Mouse (Mus musculus): ENCODE measurements at regions not wholly inside any gene's neighbourhood (a gene's known extent, or its start where the extent isn't known, plus 50 kb on each side); places are given as distances from the start of the nearest gene placed in this dataset.

DNA sequence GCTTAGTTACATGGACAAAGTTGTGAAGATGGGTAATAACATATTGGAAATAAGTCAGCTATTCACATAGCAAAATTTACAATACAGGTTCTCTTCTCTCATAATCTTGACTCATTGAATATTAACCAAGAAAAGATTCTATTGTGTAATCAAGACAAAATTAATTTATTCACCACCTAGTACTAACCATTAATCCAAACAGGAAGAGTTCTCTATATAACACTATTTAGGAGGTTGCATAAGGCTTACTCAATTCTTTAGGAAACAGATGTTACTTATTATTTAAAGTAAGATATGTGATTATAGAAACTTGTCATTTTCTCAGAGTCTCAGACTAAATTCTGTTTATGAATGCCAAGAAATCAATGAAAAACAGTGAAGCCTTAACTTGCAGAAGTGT, 600.4 kb upstream of the Tusc1 start:
- in situ Hi-C loops (cut with MboI, MseI) = no loop called here

DNA sequence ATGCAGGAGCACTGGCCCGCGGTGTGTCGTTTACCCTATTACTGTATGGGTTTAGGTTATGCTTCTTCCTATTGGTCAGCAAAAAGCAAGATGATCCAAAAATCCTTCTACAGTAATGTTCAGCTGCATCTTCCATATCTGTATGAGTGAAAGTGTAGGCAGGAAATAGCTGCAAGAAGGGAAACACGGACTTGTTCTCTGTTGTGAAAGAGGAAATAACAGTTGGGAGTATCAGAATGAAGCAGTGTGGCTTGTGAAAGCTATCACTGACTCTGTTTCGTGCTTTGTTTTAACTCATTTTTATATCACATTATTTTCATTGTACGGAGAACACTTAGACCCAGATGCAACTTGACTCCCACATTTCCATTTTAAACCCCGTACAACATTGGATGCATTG, 591.8 kb upstream of the Tusc1 start:
- in situ Hi-C loops (cut with MboI, MseI) = no loop called here

- in situ Hi-C loops (cut with MboI, MseI) = no loop called here
Observed at GRCm38 (mm10) chr4:93924402-93924801, 589.1 kb upstream of the Tusc1 start.

DNA sequence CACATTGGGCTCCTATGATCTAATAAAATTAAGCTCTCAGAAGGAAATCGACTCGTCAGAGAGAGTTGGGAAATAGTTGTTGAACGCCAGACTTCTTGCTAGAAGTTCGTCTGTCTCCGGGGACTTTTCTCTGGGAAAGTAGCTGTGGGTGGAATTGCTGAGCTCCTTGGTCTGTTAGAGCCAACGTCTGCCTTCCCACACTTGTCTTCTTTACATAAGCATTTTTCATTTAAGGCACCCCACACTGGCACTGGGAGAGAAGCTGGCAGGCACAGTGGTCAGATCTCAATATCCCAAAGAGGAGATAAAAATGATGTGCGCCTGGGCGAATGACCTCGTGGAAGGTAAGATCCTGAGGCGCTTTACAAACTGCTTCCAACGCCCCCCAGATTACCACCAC, 551.3 kb upstream of the Tusc1 start:
- in situ Hi-C loops (cut with MboI, MseI) = no loop called here

GRCm38 (mm10) chr4:93881318-93881717, 546.0 kb upstream of the Tusc1 start:
- in situ Hi-C loops (cut with MboI, MseI) = no loop called here

DNA sequence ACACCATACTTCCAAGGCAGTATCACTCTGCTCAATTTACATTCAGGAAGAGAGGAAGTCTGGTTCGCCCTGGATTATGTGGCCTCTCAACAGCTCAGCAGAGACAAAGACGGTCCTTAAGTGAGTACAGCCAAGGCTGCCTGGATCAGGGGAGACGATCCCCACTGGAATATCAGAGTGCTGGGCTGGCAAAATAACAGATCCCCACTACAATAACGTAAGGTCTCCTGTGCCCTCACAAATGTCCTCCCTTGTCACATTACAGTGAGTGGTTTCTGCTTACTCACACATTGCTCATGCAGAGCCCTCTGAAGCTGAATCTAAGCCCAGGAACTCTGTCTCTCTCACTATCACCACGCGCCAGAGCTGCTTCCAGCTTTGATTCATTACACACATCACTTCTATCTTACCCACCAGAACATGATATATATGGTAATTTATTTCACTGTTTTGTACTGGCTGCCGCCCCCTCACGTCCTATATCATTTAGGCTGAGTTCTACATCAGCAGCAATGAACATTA, 544.1 kb upstream of the Tusc1 start:
- in situ Hi-C loops (cut with MboI, MseI) = no loop called here

DNA sequence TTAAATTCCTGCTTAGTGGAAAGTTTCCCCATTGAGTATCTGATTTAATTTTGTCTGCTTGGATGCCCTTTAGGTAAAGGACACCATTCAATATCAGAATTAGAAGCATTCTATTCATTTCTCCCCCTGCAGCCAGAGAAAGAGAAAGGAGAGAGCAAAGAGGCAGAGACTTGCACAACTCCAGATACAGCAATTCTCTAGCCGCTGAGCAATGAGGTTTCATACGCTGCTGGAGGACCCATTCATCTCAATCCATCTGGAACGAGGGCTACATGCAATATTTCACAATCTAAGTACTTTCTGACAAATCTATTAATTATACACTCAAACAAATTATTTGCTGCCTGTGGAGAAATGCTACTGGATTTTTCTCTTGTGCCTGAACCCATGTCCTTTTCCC, 538.0 kb upstream of the Tusc1 start:
- in situ Hi-C loops (cut with MboI, MseI) = no loop called here

DNA sequence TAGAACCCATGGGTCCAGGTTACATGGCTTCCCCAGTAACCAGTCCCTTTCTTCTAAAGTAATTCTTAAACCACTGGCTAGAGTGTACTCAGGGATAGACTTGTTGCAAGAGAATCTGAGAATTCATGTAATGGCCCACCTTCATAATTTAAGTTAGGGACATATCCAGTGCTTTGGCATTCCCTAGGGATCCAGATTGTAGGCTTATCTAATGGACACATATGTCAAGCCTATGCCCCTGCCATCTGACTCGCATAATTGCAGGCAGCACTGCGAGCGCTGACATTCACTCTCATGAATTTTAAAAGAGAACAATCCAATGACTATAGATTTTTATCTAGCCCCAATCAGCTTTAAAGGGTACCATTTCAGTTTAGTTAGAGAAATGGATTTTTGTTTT, 518.1 kb upstream of the Tusc1 start:
- in situ Hi-C loops (cut with MboI, MseI) = no loop called here

GRCm38 (mm10) chr4:93849178-93849577, 513.9 kb upstream of the Tusc1 start:
- in situ Hi-C loops (cut with MboI, MseI) = no loop called here

DNA sequence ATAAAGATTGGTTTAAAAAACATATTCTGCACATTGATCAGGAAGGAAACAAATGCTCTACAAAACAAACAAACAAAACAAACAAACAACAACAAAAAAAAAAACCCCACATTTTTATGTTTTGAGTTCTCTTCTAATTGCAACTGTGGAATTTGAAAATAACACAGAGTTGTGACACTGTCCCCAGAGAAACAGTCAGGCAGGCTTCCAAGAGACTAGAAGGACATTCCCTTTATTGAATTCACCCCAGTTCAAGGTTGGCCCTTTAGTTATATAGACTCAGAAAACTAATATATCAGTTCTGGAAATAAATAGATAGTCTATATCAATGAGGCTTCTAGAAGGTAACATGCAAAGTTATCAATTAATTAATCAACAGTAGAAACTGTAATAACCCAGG, 495.4 kb upstream of the Tusc1 start:
- in situ Hi-C loops (cut with MboI, MseI) = no loop called here

GRCm38 (mm10) chr4:93793104-93793503, 457.8 kb upstream of the Tusc1 start:
- in situ Hi-C loops (cut with MboI, MseI) = no loop called here

DNA sequence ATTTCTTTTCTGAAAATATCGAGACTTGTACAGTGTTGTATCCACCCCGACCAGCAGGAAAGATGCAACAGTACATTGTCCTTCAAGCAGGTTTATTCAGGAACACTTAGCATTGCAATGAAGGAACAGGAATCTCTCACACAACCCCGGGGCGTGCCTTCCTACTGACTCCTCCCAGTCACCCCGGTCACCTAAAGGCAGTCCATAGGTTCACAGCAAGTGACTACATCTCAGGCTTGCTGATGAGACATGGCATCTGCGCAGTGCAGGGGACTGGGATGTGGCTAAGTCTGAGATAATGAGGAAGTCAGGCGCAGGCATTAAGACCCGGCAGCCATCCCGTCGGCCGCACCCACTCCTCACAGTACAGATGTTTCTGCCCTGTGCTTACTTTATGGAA, 454.8 kb upstream of the Tusc1 start:
- in situ Hi-C loops (cut with MboI, MseI) = no loop called here

GRCm38 (mm10) chr4:93754497-93754896, 419.2 kb upstream of the Tusc1 start:
- in situ Hi-C loops (cut with MboI, MseI) = loop anchor here (25.0 kb wide), 1 partner anchor 1542 kb away; no protein-coding TSS in a partner anchor

DNA sequence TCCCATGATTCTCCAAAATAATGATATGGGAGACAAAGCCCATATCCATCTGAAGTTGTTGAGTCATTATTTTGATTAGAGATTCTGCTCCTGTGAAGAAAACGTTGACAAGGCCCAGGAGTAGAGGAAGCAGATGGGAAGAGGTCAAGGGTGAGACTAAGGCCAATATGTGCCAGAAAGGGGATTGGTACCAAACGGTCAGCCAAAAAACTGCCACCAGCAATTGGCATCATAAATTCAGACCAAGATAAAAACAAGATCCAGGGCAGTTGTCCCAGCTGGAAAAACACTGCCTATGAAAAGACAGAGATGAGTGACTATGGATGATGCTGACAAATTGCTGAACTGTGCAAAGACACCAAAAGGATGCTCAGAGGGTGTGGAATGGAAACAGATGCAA, 411.0 kb upstream of the Tusc1 start:
- in situ Hi-C loops (cut with MboI, MseI) = no loop called here

DNA sequence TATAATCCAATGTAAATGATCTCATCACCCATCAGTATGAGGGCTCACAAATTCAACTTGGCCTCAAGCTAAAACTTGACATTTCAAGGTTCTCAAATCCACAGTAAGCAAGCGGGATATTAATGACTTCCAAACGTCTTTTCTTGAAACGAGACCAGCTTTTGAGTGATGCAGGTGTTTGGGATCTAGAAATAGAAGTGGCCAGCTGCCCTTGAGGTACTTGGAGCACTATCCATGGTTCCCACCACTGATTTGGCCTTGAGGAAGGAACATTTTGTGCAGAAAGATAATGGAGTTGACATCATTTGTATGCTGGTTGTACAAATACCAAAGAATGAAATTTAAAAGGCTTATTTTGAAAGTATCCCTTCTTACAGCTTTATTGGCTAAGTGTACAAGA, 378.4 kb upstream of the Tusc1 start:
- in situ Hi-C loops (cut with MboI, MseI) = no loop called here

DNA sequence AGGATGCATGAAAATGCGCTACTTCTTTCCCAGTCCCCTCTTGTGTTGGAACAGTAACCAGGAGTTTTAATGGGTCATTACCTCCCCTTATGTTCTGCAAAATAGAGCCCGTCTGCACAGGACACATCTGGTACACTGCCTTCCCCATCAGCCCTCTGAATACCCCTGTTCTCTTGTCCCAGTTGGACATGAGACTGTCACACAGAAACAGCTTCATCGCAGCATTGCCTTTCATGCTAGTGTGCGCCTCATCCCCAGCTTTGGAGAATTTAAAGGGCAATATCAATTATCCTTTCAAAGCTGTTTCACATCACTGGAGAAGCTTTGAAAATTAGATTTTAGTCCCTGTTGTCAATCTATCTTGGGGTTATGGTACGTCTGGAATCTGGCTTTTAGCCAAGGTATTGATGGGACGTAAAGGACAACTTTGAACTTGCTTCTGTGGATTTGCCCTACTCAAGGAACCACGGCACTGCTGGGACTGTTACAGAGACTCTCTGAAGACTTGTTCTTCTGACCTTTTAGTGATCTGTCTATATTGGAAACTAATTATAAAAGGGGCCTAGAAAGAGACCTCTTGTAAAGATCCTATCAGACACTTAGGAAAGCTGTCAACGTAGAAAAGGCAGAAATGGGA, 341.2 kb upstream of the Tusc1 start:
- in situ Hi-C loops (cut with MboI, MseI) = no loop called here

DNA sequence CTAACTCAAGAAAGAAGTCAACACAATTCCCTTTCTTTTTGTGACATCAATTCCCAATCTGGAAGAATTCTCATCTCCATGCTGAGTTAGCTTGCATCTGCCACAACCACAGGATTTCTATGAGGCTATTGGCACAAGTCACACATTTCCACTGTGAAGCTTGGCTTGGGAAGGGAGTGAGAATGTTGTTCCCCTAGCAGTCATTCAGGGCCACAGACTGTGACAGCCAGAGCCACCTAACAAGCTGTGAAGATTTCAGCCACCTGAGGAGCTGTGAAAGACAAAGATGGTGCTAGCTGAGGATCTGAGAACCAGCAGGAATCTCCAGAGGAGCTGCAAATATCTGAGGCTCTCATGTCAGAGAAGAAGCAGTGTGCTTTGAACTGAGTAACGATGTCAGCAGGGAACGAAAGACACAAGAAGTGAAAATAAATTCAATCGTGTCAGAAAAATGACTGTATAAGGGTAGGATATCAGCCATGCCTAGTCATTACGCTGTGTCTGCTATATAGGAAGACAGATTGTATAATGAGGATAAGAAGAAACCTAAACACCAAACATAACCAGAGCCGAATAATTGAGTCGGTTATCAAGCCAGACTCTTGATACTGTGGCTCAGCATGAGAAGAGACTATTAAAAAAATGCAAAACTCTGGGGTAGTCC, 340.6 kb upstream of the Tusc1 start:
- in situ Hi-C loops (cut with MboI, MseI) = no loop called here

DNA sequence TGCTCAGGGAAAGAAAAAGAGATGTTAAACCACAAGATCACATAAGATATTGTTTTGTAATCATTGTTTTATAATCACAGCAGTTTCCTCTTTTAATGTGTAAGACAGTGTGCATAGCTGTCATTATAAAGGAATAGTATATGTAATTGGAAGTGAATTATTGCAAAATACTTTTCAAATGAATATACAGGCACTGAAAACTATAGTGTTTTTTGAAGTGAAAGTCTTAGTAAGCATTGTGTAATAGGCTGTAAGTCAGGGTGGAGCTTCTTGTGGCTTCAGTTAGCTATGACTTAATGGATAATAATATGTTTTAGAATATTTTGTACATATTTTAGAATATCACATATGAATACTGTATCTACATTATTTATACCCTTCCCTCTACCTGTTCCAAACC, 333.7 kb upstream of the Tusc1 start:
- in situ Hi-C loops (cut with MboI, MseI) = no loop called here

GRCm38 (mm10) chr4:93664293-93664692, 329.0 kb upstream of the Tusc1 start:
- in situ Hi-C loops (cut with MboI, MseI) = no loop called here

- in situ Hi-C loops (cut with MboI, MseI) = no loop called here
Observed at GRCm38 (mm10) chr4:93638207-93638606, 302.9 kb upstream of the Tusc1 start.

GRCm38 (mm10) chr4:93598474-93598873, 263.2 kb upstream of the Tusc1 start:
- in situ Hi-C loops (cut with MboI, MseI) = no loop called here

DNA sequence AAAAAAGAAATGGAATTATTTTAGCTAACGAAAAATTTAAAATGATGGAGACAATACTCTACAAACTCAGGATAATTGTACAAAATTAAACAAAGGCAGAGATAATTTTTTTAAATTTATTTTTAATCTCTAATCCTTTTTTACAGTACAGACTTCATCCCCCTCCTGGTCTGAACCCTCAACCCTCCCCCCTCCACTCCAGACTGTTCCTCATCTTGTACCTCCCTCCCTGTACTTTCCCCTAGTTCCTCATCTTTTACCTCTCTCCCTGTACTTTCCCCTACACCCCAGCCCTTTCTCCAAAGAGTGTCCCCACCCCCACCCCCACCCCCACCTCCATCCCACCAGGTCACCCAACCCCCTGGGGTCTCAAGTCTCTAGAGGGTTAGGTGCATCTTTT, 249.0 kb upstream of the Tusc1 start:
- in situ Hi-C loops (cut with MboI, MseI) = no loop called here

- in situ Hi-C loops (cut with MboI, MseI) = no loop called here
Observed at GRCm38 (mm10) chr4:93583670-93584303, 248.5 kb upstream of the Tusc1 start.
